Mouse (Mus musculus) adrenal gland, postnatal 36 days (tissue): ENCODE results near the gene Serpina3c. TPM values are rescaled to one million over a fixed set of nuclear protein-coding genes. Genes with fewer than 3 reads are reported as not detected.
"Not testable (repeated sequence)": the region's sequence is repeated elsewhere in the genome, so short reads cannot be mapped to it uniquely, and the experiment has no call there.

Experiments used
- DNase-seq, 2 experiments: peaks; one replicate each; pipeline ENCODE4 v3.0.0; 2021; ENCODE audit warnings: mixed read lengths in 1 of 2
- total RNA-seq, 2 experiments: library from RNA; stranded (reverse); gene quantifications; 2 replicates each; pipeline ENCODE4 v1.2.3; 2021

Gene Serpina3c
- total RNA-seq, 2 experiments from 2014 or later = 15.0 to 21.3 TPM

DNA sequence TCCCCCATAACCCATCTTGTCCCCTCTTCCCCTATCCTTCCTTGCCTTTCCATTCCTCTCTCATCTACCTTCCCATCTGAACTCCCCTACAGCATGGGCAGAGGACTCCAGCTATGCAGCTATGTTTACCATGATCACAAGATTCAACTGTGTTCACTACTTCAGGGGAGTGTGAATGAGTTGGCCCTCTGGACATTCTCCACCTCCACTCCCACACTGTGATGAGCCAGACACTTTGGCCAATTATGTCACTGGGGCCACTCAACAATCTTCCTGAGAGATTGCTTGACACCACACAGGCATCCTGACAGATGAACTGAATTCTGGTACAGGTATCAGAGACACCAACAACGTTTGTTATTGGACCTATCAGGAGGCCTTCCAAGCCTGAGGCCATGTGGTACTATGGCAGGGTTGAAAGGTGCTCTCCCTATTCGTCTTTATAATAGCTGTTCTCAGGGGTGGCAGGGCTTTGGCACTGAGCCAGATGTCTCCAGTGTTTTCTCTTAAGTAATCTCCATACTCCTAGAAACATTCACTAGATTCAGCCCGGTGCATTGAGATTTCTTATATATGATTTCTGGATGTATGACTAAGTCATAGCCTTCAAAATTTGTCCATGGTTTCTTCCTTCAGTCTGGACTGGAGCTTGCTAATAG lies 38.6 kb downstream of the Serpina3c start:
- DNase-seq = no peak

- DNase-seq = not testable (repeated sequence)
These were observed 41.3 kb downstream of the Serpina3c start, which contains the start of gene Serpina3a for GRCm38 (mm10) chr12:104112333-104112732. Gene Serpina3a (plus strand): TSS chr12:104112724.

- no peak for DNase-seq
These were observed 45.2 kb downstream of the Serpina3c start for GRCm38 (mm10) chr12:104108507-104108906.

DNA sequence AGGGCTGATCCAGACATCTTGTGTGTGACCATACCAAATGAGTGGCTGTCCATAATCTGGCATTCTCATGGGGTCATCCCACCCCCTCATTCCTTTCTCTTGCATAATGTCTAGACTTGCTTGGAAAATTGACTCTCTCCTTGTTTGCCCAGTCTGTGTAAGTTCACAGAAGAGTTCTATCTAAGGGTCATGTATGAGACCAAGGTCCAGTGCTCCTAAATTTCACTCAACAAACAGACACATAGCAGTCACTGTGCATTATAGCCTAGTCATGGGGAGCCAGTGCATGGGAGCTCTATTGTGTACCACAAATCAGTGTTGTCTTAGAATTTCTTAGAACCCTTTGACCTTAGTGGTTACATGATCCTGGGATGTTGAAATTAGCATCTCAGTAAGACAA lies 46.8 kb downstream of the Serpina3c start:
- no peak for DNase-seq

DNA sequence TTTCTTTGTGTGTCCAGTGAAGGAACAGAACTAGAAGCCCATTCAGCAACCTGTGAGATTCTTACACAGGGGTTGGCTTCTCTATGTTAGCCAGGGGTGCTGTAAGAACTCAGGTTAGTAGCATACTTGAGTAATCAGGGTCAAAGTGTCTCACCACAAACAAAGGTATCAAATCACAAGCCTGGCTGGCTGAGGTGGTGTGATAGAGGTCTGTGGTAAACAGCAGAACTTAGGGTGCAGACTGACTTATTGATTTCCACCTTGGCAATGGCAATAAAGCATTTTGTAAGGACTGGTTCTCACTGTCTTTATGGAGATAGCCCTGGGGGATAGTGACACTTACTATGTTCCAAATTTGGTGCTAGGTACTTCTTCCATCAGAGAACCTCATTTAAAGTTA lies 47.8 kb downstream of the Serpina3c start:
- DNase-seq = no peak

- no peak for DNase-seq
These were observed 52.9 kb downstream of the Serpina3c start, which contains the start of gene Serpina5 for GRCm38 (mm10) chr12:104100768-104101167. Gene Serpina5 (plus strand): TSS chr12:104101113.

Other genes starting within 250 kb of the Serpina3c start
- 1 to 10 TPM in 1 of 2 experiments, not detected in 1; 2.5 TPM for gene Serpina1c, start 249.0 kb downstream of the Serpina3c start, total RNA-seq
- gene Serpina1e, start 194.9 kb downstream of the Serpina3c start, total RNA-seq = 1 to 10 TPM in 1 of 2 experiments, under 1 TPM in 1; 0.23 to 8.7 TPM
- gene Serpina11, start 163.9 kb downstream of the Serpina3c start, total RNA-seq = not detected
- gene Serpina9, start 140.1 kb downstream of the Serpina3c start, total RNA-seq = not detected
- gene Serpina12, start 109.4 kb downstream of the Serpina3c start, total RNA-seq = under 1 TPM; 0.26 to 0.33 TPM
- gene Serpina5, start 52.8 kb downstream of the Serpina3c start, total RNA-seq = under 1 TPM in 1 of 2 experiments, not detected in 1; 0.13 TPM
- not detected for gene Serpina3a, start 41.1 kb downstream of the Serpina3c start, total RNA-seq
- under 1 TPM; 0.40 to 0.56 TPM for gene Serpina3b, start 25.9 kb downstream of the Serpina3c start, total RNA-seq
- under 1 TPM; 0.13 to 0.23 TPM for gene Serpina3f, start 60.7 kb upstream of the Serpina3c start, total RNA-seq
- gene Serpina3g, start 82.4 kb upstream of the Serpina3c start, total RNA-seq = 1 to 10 TPM; 3.4 to 4.1 TPM
- under 1 TPM in 1 of 2 experiments, not detected in 1; 0.26 TPM for gene Serpina3i, start 109.3 kb upstream of the Serpina3c start, total RNA-seq
- not detected for gene Serpina3j, start 160.7 kb upstream of the Serpina3c start, total RNA-seq
- 10 to 100 TPM in 1 of 2 experiments, 1 to 10 TPM in 1; 1.4 to 12.2 TPM for gene Serpina3k, start 184.6 kb upstream of the Serpina3c start, total RNA-seq
- gene Serpina3m, start 184.6 kb upstream of the Serpina3c start, total RNA-seq = 1 to 10 TPM in 1 of 2 experiments, under 1 TPM in 1; 0.72 to 2.1 TPM